In genomic region chr1:163691860-163692259, GRCm38 (mm10) we compare ENCODE assay signal across 24 mouse cellular contexts. TPM values are rescaled to one million over a fixed set of nuclear protein-coding genes. Genes with fewer than 3 reads are reported as not detected.
A peak's percentile ranks its signal among the peaks of the same experiment; 100 is the strongest.
DNase-seq lines count a peak whose midpoint lies in the region; ATAC-seq and TF ChIP-seq lines count a peak whose summit lies in the region.
"Had no signal": no experiment of that assay in that cellular context is flagged by ENCODE, and none has a peak within 500 bp of the region (broad histone marks: within the 10 kb centered on the region; RNA-seq: fewer than 3 reads in every experiment).

No protein-coding gene starts in this region.

- no peaks in the 10 kb centered on the region for H3K4me1 ChIP-seq in embryonic fibroblast, embryonic 13.5 days (ENCODE audit: control insufficient read depth, insufficient read depth, low read length)
- no peaks in the 10 kb centered on the region for H3K4me1 ChIP-seq in embryonic facial prominence, embryonic 10.5 days
- H3K4me1 ChIP-seq: embryonic facial prominence, embryonic 13.5 days; embryonic facial prominence, embryonic 15.5 days; forebrain, embryonic 10.5 days; forebrain, embryonic 12.5 days had no signal

- 90% methylated on average over 3 of the region's 3 CpGs for WGBS in embryonic facial prominence, embryonic 10.5 days

- intact Hi-C loops in gastrocnemius, postnatal 14 days (cut with DNase I; ENCODE audit: low total_unique reads) = no loop called here

- 0 out of 2 replicates have a peak overlapping the region, but pooled peaks have one; percentile 34 for H3K27ac ChIP-seq in embryonic fibroblast, embryonic 13.5 days (ENCODE audit: insufficient read depth, low read length)
- no peak overlapping the region for H3K27ac ChIP-seq in embryonic facial prominence, embryonic 10.5 days (replicated peaks)
- H3K27ac ChIP-seq: embryonic facial prominence, embryonic 13.5 days; embryonic facial prominence, embryonic 15.5 days; forebrain, embryonic 10.5 days; forebrain, embryonic 12.5 days had no signal

- no peak for TF ChIP-seq POLR2A in embryonic fibroblast, embryonic 13.5 days (IDR thresholded peaks at IDR 0.05; ENCODE audit: low read depth, low read length)

- DNase-seq in Muller cell, postnatal 12 days (ENCODE audit: inconsistent ontology term) = peak; percentile 73
- DNase-seq in gastrocnemius, postnatal 14 days = no peak
- no peak for DNase-seq in embryonic facial prominence, embryonic 10.5 days (ENCODE audit: low spot score)
- DNase-seq: adrenal gland, adult 8-10 months; adrenal gland, postnatal 14 days; adrenal gland, postnatal 36 days; cerebellum, adult 11-12 months; cerebellum, adult 2 months; cerebellum, adult 9-10 months; cerebellum, postnatal 10 days; cerebellum, postnatal 25 days had no signal

- no peak for ATAC-seq in erythroid progenitor cell, adult 5-6 weeks (replicated peaks; ENCODE audit: low FRiP score, poor library complexity, severe bottlenecking)
- ATAC-seq: activated CD4-positive, CD25-positive, alpha-beta regulatory T cell, adult 4 months; CD4-positive, CD25-positive, alpha-beta regulatory T cell, adult 4 months; forebrain, embryonic 14.5 days; forebrain, embryonic 16.5 days had no signal

- no peaks in the 10 kb centered on the region for H3K36me3 ChIP-seq in embryonic facial prominence, embryonic 10.5 days (replicated peaks)
- H3K36me3 ChIP-seq: embryonic facial prominence, embryonic 13.5 days; embryonic facial prominence, embryonic 15.5 days; forebrain, embryonic 10.5 days; forebrain, embryonic 12.5 days; G1E had no signal

- TF ChIP-seq CTCF in embryonic fibroblast, embryonic 13.5 days (IDR thresholded peaks at IDR 0.05; ENCODE audit: borderline replicate concordance, insufficient read depth, low read length) = no peak

- H3K4me3 ChIP-seq in embryonic fibroblast, embryonic 13.5 days (ENCODE audit: insufficient read depth, low read length) = no peak overlapping the region
- H3K4me3 ChIP-seq in embryonic facial prominence, embryonic 10.5 days = no peak overlapping the region
- H3K4me3 ChIP-seq: embryonic facial prominence, embryonic 13.5 days; embryonic facial prominence, embryonic 15.5 days; forebrain, embryonic 10.5 days; forebrain, embryonic 12.5 days had no signal

- H3K27me3 ChIP-seq in embryonic facial prominence, embryonic 10.5 days (replicated peaks; ENCODE audit: low read depth, poor library complexity, severe bottlenecking) = no peaks in the 10 kb centered on the region
- H3K27me3 ChIP-seq: CH12.LX; embryonic facial prominence, embryonic 13.5 days; embryonic facial prominence, embryonic 15.5 days; forebrain, embryonic 12.5 days had no signal

- H3K9me3 ChIP-seq in embryonic facial prominence, embryonic 10.5 days = no peaks in the 10 kb centered on the region
- H3K9me3 ChIP-seq: embryonic facial prominence, embryonic 13.5 days; embryonic facial prominence, embryonic 15.5 days; forebrain, embryonic 10.5 days; forebrain, embryonic 12.5 days; G1E had no signal

RNA-seq across cellular contexts. Expression of gene Mettl11b, which starts 33.2 kb away (rescaled TPM):
- polyA plus RNA-seq in embryonic fibroblast, embryonic 13.5 days (2011; ENCODE audit: insufficient read length, low read depth, missing spikeins) = not detected in 2 replicates
- 1 to 10 TPM; 4.1 to 6.2 TPM for total RNA-seq in gastrocnemius, postnatal 14 days (2021)
- not detected in 2 replicates for total RNA-seq in erythroid progenitor cell, adult 5-6 weeks (2015; ENCODE audit: low replicate concordance)
- total RNA-seq in erythroid progenitor cell, adult 5-6 weeks (2017; ENCODE audit: low replicate concordance) = not detected in 2 replicates
- polyA plus RNA-seq in embryonic facial prominence, embryonic 10.5 days (2016; fragmentation: Nextera tagmentation; extraction: Ambion mirVana) = 0.14 and 0.45 TPM in 2 replicates
- total RNA-seq: adrenal gland, adult 18-20 months; adrenal gland, adult 8-10 months; adrenal gland, postnatal 14 days; adrenal gland, postnatal 36 days; CH12.LX; G1E had no signal
- polyA plus RNA-seq: activated CD4-positive, CD25-positive, alpha-beta regulatory T cell, adult 4 months; CD4-positive, CD25-positive, alpha-beta regulatory T cell, adult 4 months; G1E had no signal

Comparison
In these comparisons a context has a peak if more than half of its experiments do, and no peak if none do; other contexts are left out.
1. RNA of gene Mettl11b, which starts 33.2 kb away (total RNA-seq): 4.1 to 6.2 TPM in gastrocnemius, postnatal 14 days; not detected in erythroid progenitor cell, adult 5-6 weeks; every median in the first group is over 4 times any median in the second.